Mouse (Mus musculus): ENCODE data around the gene Dock7. TPM values are rescaled to one million over a fixed set of nuclear protein-coding genes. Genes with fewer than 3 reads are reported as not detected.
A peak's percentile ranks its signal among the peaks of the same experiment; 100 is the strongest.

Gene Dock7
- 38.9 and 39.6 TPM in 2 replicates for polyA plus RNA-seq (2015; fragmentation: Nextera tagmentation; extraction: Ambion mirVana)

DNA sequence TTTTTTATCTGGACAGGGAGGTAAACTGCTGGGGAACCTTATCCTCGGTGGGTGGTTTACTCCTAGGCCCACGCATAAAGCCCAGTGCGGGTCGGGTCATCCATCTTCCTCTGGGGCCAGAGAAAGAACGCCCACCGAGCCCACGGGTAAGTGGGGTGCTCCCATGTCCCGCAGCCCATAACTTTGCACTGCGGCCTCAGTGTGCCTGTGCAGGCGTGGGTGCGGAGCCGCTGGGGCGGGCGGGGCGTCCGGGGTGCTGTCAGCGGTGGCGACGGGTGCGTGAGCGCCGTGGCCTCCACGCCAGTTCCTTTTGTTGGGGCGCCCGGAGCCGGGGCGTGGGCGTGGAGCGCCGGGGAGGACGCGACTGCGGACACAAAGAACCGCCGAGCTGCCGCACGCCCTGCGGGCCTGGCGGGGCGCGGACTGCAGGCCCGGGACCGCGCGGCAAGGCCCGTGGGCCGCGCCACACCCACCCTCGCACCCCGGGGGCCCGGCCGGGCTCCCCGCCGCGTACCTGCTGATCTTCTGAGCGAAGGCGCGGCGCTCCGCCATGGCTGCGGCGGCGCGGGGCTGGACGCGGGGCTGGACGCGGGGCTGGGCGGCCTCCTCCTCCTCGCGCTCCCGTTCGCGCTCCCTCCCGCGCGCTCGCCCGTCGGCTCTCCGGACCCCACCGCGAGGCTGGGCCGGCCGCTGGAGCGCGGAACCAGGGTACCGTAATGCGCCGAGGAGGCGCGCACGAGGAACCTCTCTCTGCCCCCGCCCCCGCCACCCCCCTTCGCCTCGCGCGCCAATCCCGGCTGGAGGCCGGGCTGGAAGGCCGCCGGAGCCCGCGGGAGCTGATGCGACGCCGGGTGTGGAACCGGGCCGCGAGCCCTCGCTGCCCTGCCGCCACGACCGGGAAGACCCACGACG lies at the start of gene Dock7:
TSS of gene Dock7 (minus strand) at position 705 of the 912 bp plus-strand sequence.
- WGBS: under 1% methylated on average over 94 of the region's 117 CpGs
- Histone ChIP-seq H3K36me3 (ENCODE audit: insufficient read depth, low read length) (no peaks in the 10 kb centered on the region), H3K9ac (ENCODE audit: low read depth, low read length) (peak within 1 kb of the TSS; percentile 96), H3K27ac (peak within 1 kb of the TSS; percentile 80), H3K9me3 (replicated peaks; ENCODE audit: low read length) (no peaks in the 10 kb centered on the region), H3K4me1 (replicated peaks; ENCODE audit: insufficient read depth, low read length) (peaks cover 11% of the 10 kb centered on the region; the same call in 1 of the 2 replicates), H3K4me2 (ENCODE audit: low read length) (peak within 1 kb of the TSS; percentile 83), H3K27me3 (ENCODE audit: insufficient read depth, low read length) (no peaks in the 10 kb centered on the region), H3K4me3 (replicated peaks; ENCODE audit: low read depth, low read length) (peak within 1 kb of the TSS; percentile 95)
- no peak for TF ChIP-seq CTCF (IDR thresholded peaks at IDR 0.05; ENCODE audit: low read depth)
- ATAC-seq (replicated peaks; ENCODE audit: low FRiP score, low read depth) (peak; percentile 96), DNase-seq (ENCODE audit: low spot score) (peak; percentile 88)

DNA sequence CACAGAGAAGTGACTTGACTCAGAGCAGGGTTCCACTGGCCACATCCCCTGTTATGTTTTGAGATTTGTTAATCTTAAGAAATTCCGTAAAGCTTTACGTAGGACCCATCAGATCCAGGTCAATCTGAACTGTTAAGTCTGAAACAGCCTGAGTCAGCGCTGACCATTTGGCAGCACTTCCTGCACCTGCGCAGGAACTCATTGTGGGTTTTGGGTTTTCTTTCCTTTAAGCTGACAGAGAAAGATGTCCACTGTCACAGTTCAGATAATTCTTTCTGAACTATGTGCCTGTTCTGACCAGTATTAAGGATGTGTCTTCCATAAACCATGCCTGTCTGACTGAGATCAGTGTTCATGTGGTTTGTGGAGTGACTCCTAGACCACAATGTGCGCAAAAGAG lies 48.2 kb upstream of the Dock7 start:
- 95% methylated on average over 5 of the region's 5 CpGs for WGBS
- Histone ChIP-seq H3K36me3 (ENCODE audit: insufficient read depth, low read length) (no peaks in the 10 kb centered on the region), H3K9me3 (replicated peaks; ENCODE audit: low read length) (no peaks in the 10 kb centered on the region), H3K4me1 (replicated peaks; ENCODE audit: insufficient read depth, low read length) (no peaks in the 10 kb centered on the region), H3K9ac (ENCODE audit: low read depth, low read length) (no peak overlapping the region), H3K4me2 (ENCODE audit: low read length) (no peak overlapping the region), H3K27me3 (ENCODE audit: insufficient read depth, low read length) (no peaks in the 10 kb centered on the region), H3K4me3 (replicated peaks; ENCODE audit: low read depth, low read length) (no peak overlapping the region), H3K27ac (no peak overlapping the region)
- TF ChIP-seq CTCF (IDR thresholded peaks at IDR 0.05; ENCODE audit: low read depth): no peak
- no peak for DNase-seq (ENCODE audit: low spot score)
- no peak for ATAC-seq (replicated peaks; ENCODE audit: low FRiP score, low read depth)

DNA sequence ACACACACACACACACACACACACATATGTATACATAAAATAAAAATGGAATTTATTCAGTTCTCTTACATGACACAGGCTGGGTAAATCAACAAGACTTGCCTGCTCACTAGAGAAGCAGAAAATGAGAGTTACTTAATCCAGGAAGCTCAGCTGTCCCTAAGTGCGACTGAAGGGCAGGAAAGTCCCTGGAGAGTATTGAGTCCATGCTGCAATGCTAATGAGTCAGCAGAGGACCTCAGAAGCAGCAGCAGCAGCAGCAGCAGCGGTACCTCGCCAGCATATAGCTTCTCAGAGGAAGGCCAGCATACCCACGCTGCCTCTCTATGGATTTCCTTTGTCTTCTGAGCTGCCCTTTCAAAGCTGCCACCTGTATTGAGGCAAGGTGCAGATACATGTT lies 42.8 kb upstream of the Dock7 start:
- TF ChIP-seq CTCF (IDR thresholded peaks at IDR 0.05; ENCODE audit: low read depth): no peak
- H3K4me2 ChIP-seq (ENCODE audit: low read length): no peak overlapping the region
- H3K9me3 ChIP-seq (replicated peaks; ENCODE audit: low read length): no peaks in the 10 kb centered on the region
- H3K36me3 ChIP-seq (ENCODE audit: insufficient read depth, low read length): no peaks in the 10 kb centered on the region
- 33% methylated on average over 4 of the region's 4 CpGs for WGBS
- H3K27me3 ChIP-seq (ENCODE audit: insufficient read depth, low read length): no peaks in the 10 kb centered on the region
- no peak for ATAC-seq (replicated peaks; ENCODE audit: low FRiP score, low read depth)
- DNase-seq (ENCODE audit: low spot score): peak; percentile 66
- H3K4me3 ChIP-seq (replicated peaks; ENCODE audit: low read depth, low read length): no peak overlapping the region
- no peaks in the 10 kb centered on the region for H3K4me1 ChIP-seq (replicated peaks; ENCODE audit: insufficient read depth, low read length)
- no peak overlapping the region for H3K27ac ChIP-seq
- H3K9ac ChIP-seq (ENCODE audit: low read depth, low read length): no peak overlapping the region

DNA sequence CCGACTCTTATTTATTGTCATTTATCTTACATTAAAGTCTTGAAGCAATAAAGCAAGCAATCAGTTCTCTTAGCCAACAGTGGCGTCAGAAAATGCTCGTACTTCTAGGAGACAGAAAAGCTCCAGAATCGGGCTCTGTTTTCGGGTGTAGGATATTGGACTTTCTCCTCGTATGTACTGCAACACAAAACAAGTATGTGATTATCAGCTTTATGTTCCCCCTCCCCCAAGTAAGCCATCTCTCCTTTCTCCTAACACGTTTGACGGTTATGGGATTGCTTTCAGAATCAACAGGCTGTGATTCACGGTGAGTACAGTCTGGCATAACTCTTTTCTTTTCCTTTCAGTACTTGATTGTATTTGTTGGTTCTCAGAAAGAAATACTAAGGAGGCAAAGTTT lies 42.3 kb upstream of the Dock7 start:
- DNase-seq (ENCODE audit: low spot score) (no peak), ATAC-seq (replicated peaks; ENCODE audit: low FRiP score, low read depth) (no peak)
- 33% methylated on average over 9 of the region's 9 CpGs for WGBS
- Histone ChIP-seq H3K27ac (no peak overlapping the region), H3K9ac (ENCODE audit: low read depth, low read length) (no peak overlapping the region), H3K36me3 (ENCODE audit: insufficient read depth, low read length) (no peaks in the 10 kb centered on the region), H3K4me2 (ENCODE audit: low read length) (peak overlapping the region; percentile 10; the same call in 1 of the 2 replicates), H3K4me3 (replicated peaks; ENCODE audit: low read depth, low read length) (0 out of 2 replicates have a peak overlapping the region, but pooled peaks have one; percentile 12), H3K27me3 (ENCODE audit: insufficient read depth, low read length) (no peaks in the 10 kb centered on the region), H3K4me1 (replicated peaks; ENCODE audit: insufficient read depth, low read length) (no peaks in the 10 kb centered on the region), H3K9me3 (replicated peaks; ENCODE audit: low read length) (no peaks in the 10 kb centered on the region)
- no peak for TF ChIP-seq CTCF (IDR thresholded peaks at IDR 0.05; ENCODE audit: low read depth)

DNA sequence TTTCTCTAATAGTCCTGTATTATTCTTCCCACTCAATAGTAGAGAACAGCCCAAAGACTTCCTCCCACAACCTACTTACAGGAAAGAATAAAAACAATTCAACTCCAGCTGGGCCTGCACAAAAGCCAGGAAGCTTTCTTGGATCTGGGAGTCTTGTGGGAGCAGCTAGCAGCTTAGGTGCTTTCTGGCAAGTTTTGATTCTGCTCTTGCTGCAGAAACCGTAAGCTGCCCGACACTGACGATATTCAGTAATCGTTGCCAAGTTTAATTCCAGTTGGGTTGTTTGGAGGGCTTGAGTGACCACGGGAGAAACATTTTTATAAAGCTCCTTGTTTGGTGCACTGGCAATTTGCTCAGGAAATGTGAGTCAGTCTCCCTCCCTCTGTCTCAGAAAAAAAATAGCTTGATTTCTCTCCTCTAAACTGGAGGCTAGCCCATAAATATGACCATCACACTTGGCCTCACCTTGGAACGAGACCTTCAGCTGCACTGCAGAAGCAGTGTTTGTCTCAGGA lies 40.8 kb upstream of the Dock7 start:
- TF ChIP-seq CTCF (IDR thresholded peaks at IDR 0.05; ENCODE audit: low read depth): no peak
- peak; percentile 64 for DNase-seq (ENCODE audit: low spot score)
- 0 out of 2 replicates have a peak overlapping the region, but pooled peaks have one; percentile 10 for H3K4me2 ChIP-seq (ENCODE audit: low read length)
- no peaks in the 10 kb centered on the region for H3K4me1 ChIP-seq (replicated peaks; ENCODE audit: insufficient read depth, low read length)
- WGBS: 10% methylated on average over 6 of the region's 6 CpGs
- no peak overlapping the region for H3K9ac ChIP-seq (ENCODE audit: low read depth, low read length)
- H3K27ac ChIP-seq: peak overlapping the region; percentile 39
- H3K36me3 ChIP-seq (ENCODE audit: insufficient read depth, low read length): no peaks in the 10 kb centered on the region
- H3K4me3 ChIP-seq (replicated peaks; ENCODE audit: low read depth, low read length): no peak overlapping the region
- no peak for ATAC-seq (replicated peaks; ENCODE audit: low FRiP score, low read depth)
- no peaks in the 10 kb centered on the region for H3K9me3 ChIP-seq (replicated peaks; ENCODE audit: low read length)
- no peaks in the 10 kb centered on the region for H3K27me3 ChIP-seq (ENCODE audit: insufficient read depth, low read length)

DNA sequence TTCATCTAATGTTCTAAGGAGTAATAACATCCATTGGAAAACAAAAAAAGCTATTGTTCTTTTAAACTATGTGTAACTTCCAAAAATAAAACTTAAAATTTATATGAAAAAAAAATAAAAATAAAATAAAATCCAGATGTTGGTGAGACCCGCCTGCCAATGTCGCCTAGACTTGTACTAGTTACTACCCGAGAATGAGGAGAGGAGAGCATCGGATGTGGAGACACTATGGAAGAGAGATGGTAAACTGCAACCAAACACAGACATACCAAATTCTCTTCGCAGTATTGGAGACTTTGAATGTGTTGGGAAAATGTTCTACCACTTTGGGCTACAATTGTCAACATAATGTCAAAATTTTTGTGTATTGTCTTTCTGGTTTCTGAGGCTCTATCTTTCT lies 40.2 kb upstream of the Dock7 start:
- H3K36me3 ChIP-seq (ENCODE audit: insufficient read depth, low read length): no peaks in the 10 kb centered on the region
- no peak for TF ChIP-seq CTCF (IDR thresholded peaks at IDR 0.05; ENCODE audit: low read depth)
- ATAC-seq (replicated peaks; ENCODE audit: low FRiP score, low read depth): no peak
- H3K9me3 ChIP-seq (replicated peaks; ENCODE audit: low read length): no peaks in the 10 kb centered on the region
- 68% methylated on average over 5 of the region's 5 CpGs for WGBS
- H3K4me3 ChIP-seq (replicated peaks; ENCODE audit: low read depth, low read length): no peak overlapping the region
- H3K27ac ChIP-seq: no peak overlapping the region
- H3K27me3 ChIP-seq (ENCODE audit: insufficient read depth, low read length): no peaks in the 10 kb centered on the region
- H3K9ac ChIP-seq (ENCODE audit: low read depth, low read length): no peak overlapping the region
- no peak for DNase-seq (ENCODE audit: low spot score)
- H3K4me2 ChIP-seq (ENCODE audit: low read length): no peak overlapping the region
- no peaks in the 10 kb centered on the region for H3K4me1 ChIP-seq (replicated peaks; ENCODE audit: insufficient read depth, low read length)
